16 mouse cellular contexts compared by ENCODE assay signal in genomic region chr15:6431777-6432176, GRCm38 (mm10). TPM values are rescaled to one million over a fixed set of nuclear protein-coding genes. Genes with fewer than 3 reads are reported as not detected.
A peak's percentile ranks its signal among the peaks of the same experiment; 100 is the strongest.
DNase-seq lines count a peak whose midpoint lies in the region; ATAC-seq and TF ChIP-seq lines count a peak whose summit lies in the region.
"Had no signal": no experiment of that assay in that cellular context is flagged by ENCODE, and none has a peak within 500 bp of the region (broad histone marks: within the 10 kb centered on the region; RNA-seq: fewer than 3 reads in every experiment).

No protein-coding gene starts in this region.

- TF ChIP-seq CTCF in layer of hippocampus, adult 2 months (conservative IDR thresholded peaks at IDR 0.05), result peak; percentile 45

- H3K4me2 ChIP-seq in forebrain, embryonic 14.5 days (ENCODE audit: low read length), result no peak overlapping the region
- H3K4me2 ChIP-seq in forebrain, embryonic 12.5 days, result no peak overlapping the region
- no peak overlapping the region for H3K4me2 ChIP-seq in forebrain, embryonic 16.5 days (ENCODE audit: low read length)
- H3K4me2 ChIP-seq: heart, embryonic 15.5 days; limb, embryonic 15.5 days had no signal

- H3K4me1 ChIP-seq in forebrain, embryonic 14.5 days (ENCODE audit: control insufficient read depth, insufficient read depth, low read length), result peaks cover 11% of the 10 kb centered on the region; the same call in 1 of the 2 replicates
- peaks cover 6% of the 10 kb centered on the region; the same call in 1 of the 2 replicates for H3K4me1 ChIP-seq in forebrain, embryonic 12.5 days
- peaks cover 10% of the 10 kb centered on the region; the same call in 1 of the 2 replicates for H3K4me1 ChIP-seq in forebrain, embryonic 16.5 days (replicated peaks; ENCODE audit: control insufficient read depth, insufficient read depth, low read length)
- H3K4me1 ChIP-seq in heart, embryonic 10.5 days, result no peaks in the 10 kb centered on the region
- H3K4me1 ChIP-seq: heart, embryonic 15.5 days; limb, embryonic 15.5 days; megakaryocyte, embryonic 14.5 days had no signal

- no peak overlapping the region for H3K27ac ChIP-seq in forebrain, embryonic 14.5 days (ENCODE audit: low read depth, low read length)
- no peak overlapping the region for H3K27ac ChIP-seq in forebrain, embryonic 12.5 days
- H3K27ac ChIP-seq in layer of hippocampus, adult 2 months, result no peak overlapping the region
- no peak overlapping the region for H3K27ac ChIP-seq in forebrain, embryonic 16.5 days (ENCODE audit: low read length)
- no peak overlapping the region for H3K27ac ChIP-seq in heart, embryonic 10.5 days
- H3K27ac ChIP-seq: heart, embryonic 15.5 days; limb, embryonic 15.5 days had no signal

- H3K27me3 ChIP-seq in forebrain, embryonic 14.5 days (replicated peaks; ENCODE audit: control insufficient read depth, insufficient read depth, low read length), result no peaks in the 10 kb centered on the region
- H3K27me3 ChIP-seq in forebrain, embryonic 12.5 days, result no peaks in the 10 kb centered on the region
- H3K27me3 ChIP-seq in forebrain, embryonic 16.5 days (replicated peaks; ENCODE audit: control insufficient read depth, insufficient read depth, low read length), result no peaks in the 10 kb centered on the region
- no peaks in the 10 kb centered on the region for H3K27me3 ChIP-seq in heart, embryonic 10.5 days (ENCODE audit: insufficient read depth, poor library complexity, severe bottlenecking)
- H3K27me3 ChIP-seq: heart, embryonic 15.5 days; limb, embryonic 15.5 days had no signal

- ATAC-seq in forebrain, embryonic 14.5 days, result no peak
- ATAC-seq in forebrain, embryonic 12.5 days (ENCODE audit: low FRiP score), result no peak
- ATAC-seq in forebrain, embryonic 16.5 days, result peak; percentile 51; the same call in 1 of the 2 replicates

- no peak overlapping the region for H3K9ac ChIP-seq in forebrain, embryonic 14.5 days (ENCODE audit: low read length)
- H3K9ac ChIP-seq in forebrain, embryonic 12.5 days, result no peak overlapping the region
- no peak overlapping the region for H3K9ac ChIP-seq in forebrain, embryonic 16.5 days (replicated peaks; ENCODE audit: low read depth, low read length)
- H3K9ac ChIP-seq: heart, embryonic 15.5 days; limb, embryonic 15.5 days had no signal

- H3K4me3 ChIP-seq in forebrain, embryonic 14.5 days (ENCODE audit: low read depth, low read length), result no peak overlapping the region
- H3K4me3 ChIP-seq in forebrain, embryonic 12.5 days (replicated peaks), result no peak overlapping the region
- H3K4me3 ChIP-seq in layer of hippocampus, adult 2 months, result no peak overlapping the region
- no peak overlapping the region for H3K4me3 ChIP-seq in forebrain, embryonic 16.5 days (replicated peaks; ENCODE audit: low read length)
- H3K4me3 ChIP-seq in heart, embryonic 10.5 days, result no peak overlapping the region
- H3K4me3 ChIP-seq: heart, embryonic 15.5 days; limb, embryonic 15.5 days; megakaryocyte, embryonic 14.5 days had no signal

- peak; percentile 31 for DNase-seq in forebrain, embryonic 14.5 days (ENCODE audit: low spot score)
- no peak for DNase-seq in layer of hippocampus, adult 2 months (ENCODE audit: low spot score in 2 of 2)
- DNase-seq in layer of hippocampus, postnatal 36 days, result no peak
- peak; percentile 23 for DNase-seq in ES-CJ7 (ENCODE audit: low read depth, low spot score)
- no peak for DNase-seq in heart, embryonic 10.5 days (ENCODE audit: low spot score)
- no peak for DNase-seq in thymus, postnatal 25 days
- DNase-seq: B cell, adult 2 months had no signal

- no peaks in the 10 kb centered on the region for H3K36me3 ChIP-seq in forebrain, embryonic 14.5 days (ENCODE audit: control insufficient read depth, insufficient read depth, low read length)
- no peaks in the 10 kb centered on the region for H3K36me3 ChIP-seq in forebrain, embryonic 12.5 days (replicated peaks)
- H3K36me3 ChIP-seq in forebrain, embryonic 16.5 days (ENCODE audit: control insufficient read depth, insufficient read depth), result no peaks in the 10 kb centered on the region
- peaks cover 51% of the 10 kb centered on the region for H3K36me3 ChIP-seq in heart, embryonic 10.5 days

- WGBS in forebrain, embryonic 14.5 days, result 32% methylated on average over 7 of the region's 7 CpGs
- WGBS in forebrain, embryonic 12.5 days, result 41% methylated on average over 7 of the region's 7 CpGs
- 24% methylated on average over 7 of the region's 7 CpGs for WGBS in forebrain, embryonic 16.5 days
- 84% methylated on average over 7 of the region's 7 CpGs for WGBS in heart, embryonic 10.5 days

- H3K9me3 ChIP-seq in forebrain, embryonic 14.5 days (replicated peaks; ENCODE audit: control insufficient read depth, low read length), result no peaks in the 10 kb centered on the region
- H3K9me3 ChIP-seq in forebrain, embryonic 12.5 days, result no peaks in the 10 kb centered on the region
- H3K9me3 ChIP-seq in forebrain, embryonic 16.5 days (ENCODE audit: control insufficient read depth, low read length), result no peaks in the 10 kb centered on the region
- H3K9me3 ChIP-seq in heart, embryonic 10.5 days, result peaks cover 4% of the 10 kb centered on the region; the same call in 1 of the 2 replicates
- H3K9me3 ChIP-seq: heart, embryonic 15.5 days; limb, embryonic 15.5 days had no signal

RNA-seq across cellular contexts. Expression of gene C9, which starts 13.3 kb away (rescaled TPM):
- polyA plus RNA-seq in forebrain, embryonic 14.5 days (2014; fragmentation: Nextera tagmentation; extraction: Ambion mirVana), result not detected in 2 replicates
- polyA plus RNA-seq in forebrain, embryonic 12.5 days (2016; fragmentation: Nextera tagmentation; extraction: Ambion mirVana), result not detected in 2 replicates
- total RNA-seq in layer of hippocampus, adult 2 months (2021), result not detected
- not detected for total RNA-seq in layer of hippocampus, postnatal 36 days (2021)
- not detected in 2 replicates for polyA plus RNA-seq in forebrain, embryonic 16.5 days (2015; fragmentation: Nextera tagmentation; extraction: Ambion mirVana)
- not detected in 2 replicates for polyA plus RNA-seq in heart, embryonic 10.5 days (2016; fragmentation: Nextera tagmentation; extraction: Ambion mirVana)
- total RNA-seq: granulocyte monocyte progenitor cell, adult 5-6 weeks; MEL had no signal
- polyA plus RNA-seq: cortical plate, adult 2 months; heart, embryonic 15.5 days; limb, embryonic 15.5 days; lung, embryonic 16.5 days had no signal

Comparison
In these comparisons a context has a peak if more than half of its experiments do, and no peak if none do; other contexts are left out.
1. DNase-seq: peak in forebrain, embryonic 14.5 days (single experiment) and ES-CJ7 (single experiment); none in layer of hippocampus, adult 2 months (0 of 2), layer of hippocampus, postnatal 36 days (0 of 2), heart, embryonic 10.5 days (single experiment) and thymus, postnatal 25 days (single experiment).